Mouse (Mus musculus) left cerebral cortex, postnatal 36 days (tissue): ENCODE results near the gene Gm973. TPM values are rescaled to one million over a fixed set of nuclear protein-coding genes. Genes with fewer than 3 reads are reported as not detected.
A peak's percentile ranks its signal among the peaks of the same experiment; 100 is the strongest.

Experiments
- DNase-seq, 2 experiments: peaks; one replicate each; pipeline ENCODE4 v3.0.0; 2021 to 2022; ENCODE audit warnings: low spot score in 2 of 2, mixed read lengths in 1 of 2
- intact Hi-C: fragments of 180-260 bp; cut with DNase I; formaldehyde crosslinking; loops from one replicate; pipeline ENCODE4 v1.15.1; 2025
- total RNA-seq, 2 experiments: library from RNA; stranded (reverse); gene quantifications; 2 replicates each; pipeline ENCODE4 v1.2.3; 2021

Gene Gm973
- 10 to 100 TPM; 12.2 to 12.5 TPM for total RNA-seq

GRCm38 (mm10) chr1:59516026-59516917, at the start of gene Gm973:
Gm973 (plus strand) TSS chr1:59516264.
- intact Hi-C loops, result no loop called here
- peak; percentile 45 to 55 for DNase-seq

DNA sequence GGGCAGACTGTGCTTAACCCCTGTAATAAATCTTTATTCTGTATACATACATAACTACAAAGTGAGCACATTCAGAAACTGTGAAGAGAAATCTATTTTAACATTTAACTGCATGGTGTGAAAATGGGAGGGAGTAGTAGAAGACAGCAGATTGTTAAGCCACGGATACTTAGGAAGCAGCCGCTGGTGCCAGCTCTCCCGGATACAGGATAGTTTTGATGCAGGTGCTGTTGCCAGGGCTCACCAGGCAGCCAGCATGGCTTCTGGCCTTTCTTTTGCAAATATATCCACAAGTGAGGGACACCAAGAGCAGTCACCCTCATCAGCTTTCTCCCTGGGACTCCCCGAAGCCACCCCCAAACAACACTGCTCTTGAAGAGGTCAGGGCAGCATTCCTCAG, 46.9 kb upstream of the Gm973 start:
- intact Hi-C loops, result no loop called here
- DNase-seq, result no peak

DNA sequence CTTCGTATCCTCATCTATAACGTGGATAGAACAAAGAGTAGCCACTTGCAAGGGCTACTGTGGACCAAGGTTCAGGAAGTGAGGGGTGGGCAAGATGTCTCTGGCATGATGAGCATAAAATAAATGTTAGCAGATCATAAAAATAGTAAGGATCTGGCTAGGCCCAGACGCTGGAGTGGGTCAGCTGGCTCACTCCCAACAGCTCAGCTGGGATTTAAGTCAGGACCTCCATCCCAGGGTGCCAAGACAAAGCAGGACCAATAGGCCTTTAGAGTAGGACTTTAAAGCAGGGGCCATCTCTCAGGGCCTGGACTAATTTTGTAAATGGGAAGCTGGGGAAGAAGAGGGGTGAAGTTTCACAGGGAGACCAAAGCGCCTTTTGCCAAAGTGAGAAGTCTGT, 45.3 kb upstream of the Gm973 start:
- intact Hi-C loops, result no loop called here
- no peak for DNase-seq

GRCm38 (mm10) chr1:59472368-59473180, 43.5 kb upstream of the Gm973 start:
- no peak for DNase-seq
- intact Hi-C loops, result no loop called here

GRCm38 (mm10) chr1:59473181-59473555, 42.9 kb upstream of the Gm973 start:
- DNase-seq, result no peak
- intact Hi-C loops, result no loop called here

GRCm38 (mm10) chr1:59475618-59476017, 40.4 kb upstream of the Gm973 start:
- intact Hi-C loops, result no loop called here
- no peak for DNase-seq

DNA sequence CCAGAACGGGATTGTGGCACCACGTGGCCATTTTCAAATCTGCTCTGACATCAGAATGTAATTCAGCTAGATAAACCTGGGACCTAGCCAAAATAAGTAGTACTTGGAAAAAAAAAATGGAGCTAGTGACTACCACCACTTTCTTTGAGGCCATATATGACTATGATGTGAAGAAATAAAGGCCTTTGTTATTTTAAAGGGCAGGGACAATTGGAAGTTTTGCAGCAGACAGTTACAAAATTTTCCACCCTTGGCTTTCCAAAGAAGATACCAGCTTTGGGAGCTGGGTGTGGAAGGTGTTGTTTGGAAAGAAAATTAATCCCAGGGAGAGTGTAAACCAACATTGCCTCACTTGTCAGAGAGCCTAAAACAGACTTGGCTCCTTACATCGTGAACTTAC, 37.2 kb upstream of the Gm973 start:
- intact Hi-C loops, result no loop called here
- no peak for DNase-seq

- intact Hi-C loops, result loop anchor here (5.0 kb wide), 2 partner anchors 101 to 141 kb away; no protein-coding TSS in a partner anchor
- DNase-seq, result no peak
Measured at GRCm38 (mm10) chr1:59480821-59481455, 35.1 kb upstream of the Gm973 start.

- intact Hi-C loops, result loop anchor here (2.0 to 5.0 kb wide), 3 partner anchors 101 to 165 kb away; no protein-coding TSS in a partner anchor
- DNase-seq, result peak; percentile 72 to 83
Measured at GRCm38 (mm10) chr1:59481456-59482291, 34.4 kb upstream of the Gm973 start.

- intact Hi-C loops, result loop anchor here (2.0 to 5.0 kb wide), 3 partner anchors 100 to 166 kb away; no protein-coding TSS in a partner anchor
- DNase-seq, result no peak
Measured at GRCm38 (mm10) chr1:59482331-59482695, 33.8 kb upstream of the Gm973 start, which contains the start of gene Fzd7. Fzd7 (plus strand) TSS chr1:59482424.

DNA sequence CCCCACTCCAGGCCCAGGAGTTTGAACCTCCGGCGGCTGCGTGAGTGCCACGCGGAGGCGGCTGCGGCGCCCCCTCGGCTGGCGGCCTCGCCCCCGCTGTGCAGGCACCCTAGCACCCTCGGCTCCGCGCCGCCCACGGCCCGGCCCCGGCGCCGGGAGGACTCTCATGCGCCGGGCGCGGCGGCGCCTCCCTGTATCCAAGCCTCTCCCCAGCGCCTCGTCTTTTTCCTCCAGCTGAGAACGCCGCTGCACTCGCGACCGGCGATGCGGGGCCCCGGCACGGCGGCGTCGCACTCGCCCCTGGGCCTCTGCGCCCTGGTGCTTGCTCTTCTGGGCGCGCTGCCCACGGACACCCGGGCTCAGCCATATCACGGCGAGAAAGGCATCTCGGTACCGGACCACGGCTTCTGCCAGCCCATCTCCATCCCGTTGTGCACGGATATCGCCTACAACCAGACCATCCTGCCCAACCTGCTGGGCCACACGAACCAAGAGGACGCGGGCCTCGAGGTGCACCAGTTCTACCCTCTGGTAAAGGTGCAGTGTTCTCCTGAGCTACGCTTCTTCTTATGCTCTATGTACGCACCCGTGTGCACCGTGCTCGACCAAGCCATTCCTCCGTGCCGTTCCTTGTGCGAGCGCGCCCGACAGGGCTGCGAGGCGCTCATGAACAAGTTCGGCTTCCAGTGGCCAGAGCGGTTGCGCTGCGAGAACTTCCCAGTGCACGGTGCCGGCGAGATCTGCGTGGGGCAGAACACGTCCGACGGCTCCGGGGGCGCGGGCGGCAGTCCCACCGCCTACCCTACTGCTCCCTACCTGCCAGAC, 33.2 kb upstream of the Gm973 start:
- intact Hi-C loops, result loop anchor here (2.0 to 5.0 kb wide), 3 partner anchors 99 to 166 kb away; no protein-coding TSS in a partner anchor
- DNase-seq, result peak; percentile 40 to 41

- intact Hi-C loops, result loop anchor here (2.0 to 5.0 kb wide), 3 partner anchors 99 to 167 kb away; no protein-coding TSS in a partner anchor
- peak; percentile 48 to 60 for DNase-seq
Measured at GRCm38 (mm10) chr1:59483521-59484245, 32.4 kb upstream of the Gm973 start.

DNA sequence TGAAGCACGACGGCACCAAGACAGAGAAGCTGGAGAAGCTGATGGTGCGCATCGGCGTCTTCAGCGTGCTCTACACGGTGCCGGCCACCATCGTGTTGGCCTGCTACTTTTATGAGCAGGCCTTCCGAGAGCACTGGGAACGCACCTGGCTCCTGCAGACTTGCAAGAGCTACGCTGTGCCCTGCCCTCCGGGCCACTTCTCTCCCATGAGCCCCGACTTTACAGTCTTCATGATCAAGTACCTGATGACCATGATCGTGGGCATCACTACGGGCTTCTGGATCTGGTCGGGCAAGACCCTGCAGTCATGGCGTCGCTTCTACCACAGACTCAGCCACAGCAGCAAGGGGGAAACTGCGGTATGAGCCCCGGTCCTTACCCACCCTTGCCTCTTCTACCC, 31.8 kb upstream of the Gm973 start:
- no peak for DNase-seq
- intact Hi-C loops, result loop anchor here (5.0 kb wide), 2 partner anchors 98 to 138 kb away; no protein-coding TSS in a partner anchor

DNA sequence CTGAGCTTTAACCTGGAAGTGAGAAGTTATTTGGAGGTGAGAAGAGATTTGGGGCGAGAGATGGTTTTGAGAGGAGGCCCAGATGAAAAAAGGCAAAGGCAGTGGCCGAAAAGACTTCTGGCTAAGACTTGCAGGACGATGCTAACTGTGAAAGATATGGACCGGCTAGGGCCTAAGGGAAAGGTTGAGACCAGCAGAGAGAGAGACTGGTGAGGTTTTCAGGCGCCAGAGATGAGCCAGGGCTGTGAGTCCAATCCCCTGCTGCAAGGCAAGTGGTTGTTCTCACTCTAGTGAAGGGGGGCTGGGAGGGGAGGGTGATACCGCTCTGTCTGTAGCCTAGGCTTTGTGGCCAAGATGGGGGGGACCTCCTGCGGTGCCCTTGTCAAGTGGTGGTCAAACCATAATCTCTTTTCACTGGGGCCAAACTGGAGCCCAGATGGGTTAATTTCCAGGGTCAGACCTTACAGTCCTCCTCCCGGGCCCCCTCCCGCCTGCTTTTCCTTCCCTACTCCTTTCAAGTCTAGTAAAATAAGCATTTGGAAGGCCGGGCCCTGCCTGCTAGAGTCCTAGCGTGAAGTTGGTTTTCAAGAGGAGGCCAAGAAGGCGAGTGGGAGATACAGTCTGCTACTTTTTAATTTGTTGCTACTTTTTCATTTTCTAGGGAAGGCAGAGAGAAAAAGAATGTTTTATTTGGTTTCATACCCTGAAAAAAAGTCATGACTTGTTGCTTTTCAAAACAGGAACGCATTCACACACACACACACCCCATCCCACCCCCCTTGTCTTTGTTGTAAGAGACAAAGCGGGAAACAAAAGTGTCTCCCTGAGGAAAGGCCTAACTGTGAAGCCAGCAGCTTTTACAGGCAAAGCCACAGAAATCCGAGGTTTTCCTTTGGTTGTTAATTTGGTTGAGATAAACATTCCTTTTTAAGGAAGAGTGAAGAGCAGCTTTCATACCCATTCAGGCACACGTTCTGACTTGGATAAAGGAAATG, 31.0 kb upstream of the Gm973 start:
- intact Hi-C loops, result loop anchor here (5.0 kb wide), 2 partner anchors 97 to 137 kb away; no protein-coding TSS in a partner anchor
- no peak for DNase-seq

DNA sequence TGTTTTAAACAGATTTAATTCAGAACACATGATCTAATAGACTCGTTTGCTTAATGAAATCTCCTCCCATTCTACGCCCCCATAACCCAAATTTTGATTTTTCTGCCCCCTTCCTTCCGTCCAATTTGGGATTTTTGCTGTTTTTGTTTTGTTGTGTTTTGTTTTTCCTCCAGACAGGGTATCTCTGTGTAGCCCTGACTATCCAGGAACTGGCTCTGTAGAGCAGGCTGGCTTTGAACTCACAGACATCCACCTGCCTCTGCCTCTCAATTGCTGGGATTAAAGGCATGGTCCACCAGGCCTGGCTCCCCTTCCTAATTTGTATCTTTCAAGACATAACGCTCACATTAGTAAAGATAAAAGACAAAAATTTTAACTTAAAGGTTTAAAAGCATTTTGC, 30.3 kb upstream of the Gm973 start:
- DNase-seq, result no peak
- intact Hi-C loops, result no loop called here

- intact Hi-C loops, result no loop called here
- DNase-seq, result no peak
Measured at GRCm38 (mm10) chr1:59487651-59488051, 28.4 kb upstream of the Gm973 start.
